Mouse (Mus musculus): ENCODE data around the gene Mkln1. TPM values are rescaled to one million over a fixed set of nuclear protein-coding genes. Genes with fewer than 3 reads are reported as not detected.

The Mkln1 gene
- polyA plus RNA-seq, 1 experiment from 2014 or later, result 165 TPM

DNA sequence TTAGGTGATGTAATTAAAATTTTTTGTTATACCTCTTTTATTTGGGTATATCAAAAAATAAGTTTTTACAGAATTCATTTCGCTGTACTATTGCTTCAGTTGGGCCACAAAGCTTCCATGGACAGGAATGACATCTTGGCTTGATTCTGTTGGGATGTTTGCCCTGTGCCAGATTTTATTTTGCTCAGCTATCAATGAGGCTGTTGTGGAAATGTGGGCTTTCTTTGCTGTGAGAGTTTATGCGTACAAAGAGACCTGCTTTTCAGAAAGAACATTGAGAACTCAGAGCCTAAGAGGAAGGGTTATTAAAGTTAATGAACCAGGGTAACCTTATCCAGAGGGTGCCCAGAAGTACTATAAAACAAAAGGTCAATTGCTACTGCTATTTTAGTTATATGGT, 56.8 kb downstream of the Mkln1 start:
- CTCF ChIA-PET, result interaction anchor here (1.0 to 1.5 kb wide), 2 partner anchors 86 to 330 kb away, joined by 3 to 5 read pairs; no protein-coding TSS in a partner anchor
- no peak for TF ChIP-seq CTCF (IDR thresholded peaks at IDR 0.05)
- in situ Hi-C loops (cut with MboI; ENCODE audit: low pct_unique_long_range_greater_than_20kb), result no loop called here
- POLR2A ChIA-PET, result interaction anchor here (1.3 kb wide), 1 partner anchor 22 kb away, joined by 3 read pairs; no protein-coding TSS in a partner anchor
- H3K27me3 ChIP-seq, result no peaks in the 10 kb centered on the region
- ATAC-seq (no peak), DNase-seq (ENCODE audit: low read depth, low spot score) (no peak)

DNA sequence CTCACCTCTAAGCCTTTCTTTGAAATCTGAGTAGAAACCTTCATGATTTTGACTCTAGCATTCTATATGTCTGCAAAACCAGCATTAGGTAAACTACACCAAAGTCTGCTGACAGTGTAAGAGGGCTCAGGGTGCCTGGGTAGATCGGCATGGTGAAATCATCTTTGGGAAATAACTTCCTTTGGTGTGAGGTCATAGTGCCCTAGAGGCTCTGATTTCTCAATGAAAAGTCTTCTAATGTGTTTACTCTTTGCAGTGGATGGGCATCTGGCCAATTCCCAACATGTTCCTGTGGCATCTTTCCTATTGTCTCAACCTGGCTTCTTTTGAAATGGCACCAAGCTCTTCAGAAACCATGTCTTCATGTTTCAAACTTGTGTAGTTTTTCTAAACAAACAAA, 58.5 kb downstream of the Mkln1 start:
- in situ Hi-C loops (cut with MboI; ENCODE audit: low pct_unique_long_range_greater_than_20kb), result no loop called here
- POLR2A ChIA-PET, result no interaction called here
- CTCF ChIA-PET, result interaction anchor here (0.7 to 2.6 kb wide), 2 partner anchors 12 to 258 kb away, joined by 3 to 10 read pairs; no protein-coding TSS in a partner anchor
- H3K27me3 ChIP-seq, result no peaks in the 10 kb centered on the region
- DNase-seq (ENCODE audit: low read depth, low spot score) (peak; percentile 80), ATAC-seq (peak; percentile 90)
- no peak for TF ChIP-seq CTCF (IDR thresholded peaks at IDR 0.05)

DNA sequence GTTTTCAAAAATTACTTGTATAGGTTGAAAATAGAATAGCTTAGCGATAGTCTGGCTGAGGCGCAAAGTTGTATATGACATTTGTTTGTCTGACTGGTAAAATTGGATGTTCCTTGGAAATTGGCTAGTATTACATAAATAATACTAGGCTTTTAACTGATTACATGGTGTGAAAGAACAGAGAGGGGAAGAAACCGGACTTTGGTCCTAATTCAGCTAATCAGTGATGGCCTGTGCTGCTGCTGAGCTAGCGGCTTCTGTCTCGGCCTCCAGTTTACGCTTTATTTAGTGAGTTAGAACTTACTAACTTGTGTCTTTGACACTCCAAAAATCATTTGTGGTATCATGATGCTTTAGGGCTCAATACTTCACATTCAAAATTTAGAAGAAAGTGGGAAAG, 70.9 kb downstream of the Mkln1 start:
- ATAC-seq, result no peak
- ChIA-PET POLR2A (no interaction called here), CTCF (interaction anchor here (1.6 to 2.1 kb wide), 2 partner anchors 12 to 14 kb away, joined by 3 to 10 read pairs; no protein-coding TSS in a partner anchor)
- H3K27me3 ChIP-seq, result no peaks in the 10 kb centered on the region
- in situ Hi-C loops (cut with MboI; ENCODE audit: low pct_unique_long_range_greater_than_20kb), result no loop called here
- TF ChIP-seq CTCF (IDR thresholded peaks at IDR 0.05), result no peak
- no peak for DNase-seq (ENCODE audit: low read depth, low spot score)

DNA sequence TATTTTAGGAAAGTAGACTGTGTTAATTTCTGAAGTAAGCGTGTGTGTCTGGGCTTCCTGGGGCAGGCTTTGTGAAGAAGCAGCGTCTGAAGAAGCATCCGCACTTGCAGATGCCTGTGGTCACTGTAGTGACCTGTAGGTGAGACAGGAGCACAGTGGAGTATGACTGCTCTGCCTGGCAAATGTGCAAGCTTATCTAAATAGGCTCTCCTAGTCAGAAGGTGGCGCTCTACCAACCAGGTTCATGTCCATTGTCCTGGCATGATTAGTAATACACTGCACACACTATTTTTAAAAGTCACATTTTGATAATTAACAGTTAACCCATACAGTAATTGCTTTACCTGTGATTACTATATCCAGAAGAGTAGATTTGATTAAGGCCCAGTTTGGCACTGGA, 79.7 kb downstream of the Mkln1 start:
- no peaks in the 10 kb centered on the region for H3K27me3 ChIP-seq
- in situ Hi-C loops (cut with MboI; ENCODE audit: low pct_unique_long_range_greater_than_20kb), result no loop called here
- ChIA-PET POLR2A (no interaction called here), CTCF (interaction anchor here (1.4 kb wide), 1 partner anchor 14 kb away, joined by 3 read pairs; no protein-coding TSS in a partner anchor)
- ATAC-seq, result no peak
- peak; percentile 16 for TF ChIP-seq CTCF (IDR thresholded peaks at IDR 0.05)
- DNase-seq (ENCODE audit: low read depth, low spot score), result no peak

- CTCF ChIA-PET, result no interaction called here
- DNase-seq (ENCODE audit: low read depth, low spot score) (no peak), ATAC-seq (no peak)
- in situ Hi-C loops (cut with MboI; ENCODE audit: low pct_unique_long_range_greater_than_20kb), result no loop called here
- H3K27me3 ChIP-seq, result no peaks in the 10 kb centered on the region
- no peak for TF ChIP-seq CTCF (IDR thresholded peaks at IDR 0.05)
- POLR2A ChIA-PET, result no interaction called here
Measured at GRCm38 (mm10) chr6:31480008-31480407, 81.5 kb downstream of the Mkln1 start.

DNA sequence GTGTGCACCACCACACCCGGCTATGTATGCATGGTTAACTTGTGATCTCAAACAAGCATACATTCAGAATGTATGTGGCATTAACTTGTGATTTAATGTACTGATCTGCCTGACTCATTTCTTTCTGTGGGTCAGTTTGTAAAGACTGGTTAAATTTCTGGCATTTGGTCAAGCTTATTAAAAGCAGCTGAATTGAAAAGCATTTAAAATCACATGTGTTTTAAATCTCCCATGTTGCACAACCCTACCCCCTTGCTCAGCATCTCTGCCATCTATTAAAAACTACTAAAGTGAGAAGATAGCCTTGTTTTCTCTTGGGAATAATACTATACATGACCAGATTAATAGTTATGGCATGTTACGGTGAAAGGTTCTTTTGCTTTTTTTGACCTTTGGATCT, 88.1 kb downstream of the Mkln1 start:
- in situ Hi-C loops (cut with MboI; ENCODE audit: low pct_unique_long_range_greater_than_20kb), result no loop called here
- POLR2A ChIA-PET, result no interaction called here
- no peak for ATAC-seq
- DNase-seq (ENCODE audit: low read depth, low spot score), result no peak
- CTCF ChIA-PET, result interaction anchor here (1.1 kb wide), 1 partner anchor 13 kb away, joined by 4 read pairs; no protein-coding TSS in a partner anchor
- TF ChIP-seq CTCF (IDR thresholded peaks at IDR 0.05), result no peak
- no peaks in the 10 kb centered on the region for H3K27me3 ChIP-seq

DNA sequence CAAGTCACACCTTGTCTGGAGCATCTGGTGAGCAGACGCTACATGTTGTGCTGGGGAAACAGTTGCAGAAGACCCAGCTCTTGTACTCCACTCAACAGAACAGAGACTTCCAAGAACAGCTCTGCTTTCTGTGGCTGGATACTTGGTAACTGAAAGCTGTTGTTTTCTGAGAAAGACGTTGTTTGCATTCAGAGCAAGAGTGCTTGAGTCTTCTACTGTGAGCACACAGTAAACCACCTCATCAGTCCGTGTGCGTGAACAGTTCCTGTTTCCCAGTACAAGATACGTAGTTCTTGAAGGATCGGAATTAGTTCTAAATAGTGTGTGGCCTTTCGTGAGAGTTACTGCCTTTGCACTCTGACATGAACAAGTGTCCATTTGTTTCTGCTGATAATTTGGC, 91.4 kb downstream of the Mkln1 start:
- CTCF ChIA-PET, result interaction anchor here (1.4 kb wide), 1 partner anchor 13 kb away, joined by 3 read pairs; no protein-coding TSS in a partner anchor
- H3K27me3 ChIP-seq, result no peaks in the 10 kb centered on the region
- in situ Hi-C loops (cut with MboI; ENCODE audit: low pct_unique_long_range_greater_than_20kb), result no loop called here
- TF ChIP-seq CTCF (IDR thresholded peaks at IDR 0.05), result no peak
- ATAC-seq, result no peak
- POLR2A ChIA-PET, result no interaction called here
- no peak for DNase-seq (ENCODE audit: low read depth, low spot score)

- ChIA-PET CTCF (interaction anchor here (1.3 to 1.8 kb wide), 2 partner anchors 14 to 16 kb away, joined by 3 to 4 read pairs; no protein-coding TSS in a partner anchor), POLR2A (no interaction called here)
- ATAC-seq, result no peak
- in situ Hi-C loops (cut with MboI; ENCODE audit: low pct_unique_long_range_greater_than_20kb), result no loop called here
- no peak for DNase-seq (ENCODE audit: low read depth, low spot score)
- H3K27me3 ChIP-seq, result no peaks in the 10 kb centered on the region
- TF ChIP-seq CTCF (IDR thresholded peaks at IDR 0.05), result no peak
Measured at GRCm38 (mm10) chr6:31495122-31495731, 96.7 kb downstream of the Mkln1 start.

DNA sequence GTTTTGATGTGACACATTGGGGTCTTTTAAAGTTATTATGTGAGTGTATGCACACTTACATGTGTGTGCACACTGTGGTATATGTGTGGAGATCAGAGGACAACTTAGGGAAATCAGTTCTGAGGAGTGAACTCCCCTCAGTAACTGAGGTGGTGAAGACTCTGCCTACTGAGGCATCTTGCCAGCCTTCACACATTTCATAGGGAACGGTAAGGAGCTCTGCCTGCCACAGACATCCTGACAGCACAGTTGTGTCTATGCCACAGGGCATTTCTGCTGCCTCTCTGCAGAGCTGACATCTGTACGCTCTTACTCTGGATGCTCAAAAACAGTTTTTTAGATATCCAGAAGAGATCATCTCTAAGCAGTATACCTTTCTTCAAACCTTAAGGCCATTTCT, 97.7 kb downstream of the Mkln1 start:
- CTCF ChIA-PET, result interaction anchor here (1.8 kb wide), 1 partner anchor 15 kb away, joined by 4 read pairs; no protein-coding TSS in a partner anchor
- in situ Hi-C loops (cut with MboI; ENCODE audit: low pct_unique_long_range_greater_than_20kb), result no loop called here

DNA sequence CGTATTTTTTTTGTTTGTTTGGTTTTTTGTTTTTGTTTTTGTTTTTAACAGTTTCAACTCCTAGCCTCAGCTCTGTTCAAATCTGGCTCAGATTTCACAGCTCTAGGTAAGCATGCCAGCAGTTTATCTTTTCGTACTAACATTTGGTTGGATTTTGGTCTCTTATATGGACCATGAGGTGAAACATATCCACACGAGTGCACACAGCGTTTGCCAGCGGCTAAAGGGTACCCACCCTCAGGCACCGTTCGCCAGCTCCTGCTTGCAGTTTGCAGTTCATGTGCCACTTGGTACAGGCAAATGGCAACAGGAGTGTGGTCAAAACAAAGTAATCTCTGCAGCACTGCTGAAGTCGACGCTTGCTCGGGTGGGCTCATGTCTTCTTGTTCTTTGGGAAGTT, 101.3 kb downstream of the Mkln1 start:
- ATAC-seq (no peak), DNase-seq (ENCODE audit: low read depth, low spot score) (no peak)

More for the DNA sequence above, 97.7 kb downstream of the Mkln1 start:
- DNase-seq (ENCODE audit: low read depth, low spot score), result no peak
- no peak for ATAC-seq
- TF ChIP-seq CTCF (IDR thresholded peaks at IDR 0.05), result no peak
- POLR2A ChIA-PET, result no interaction called here
- H3K27me3 ChIP-seq, result no peaks in the 10 kb centered on the region

GRCm38 (mm10) chr6:31500260-31500659, 101.7 kb downstream of the Mkln1 start:
- POLR2A ChIA-PET, result no interaction called here

More for the DNA sequence above, 101.3 kb downstream of the Mkln1 start:
- POLR2A ChIA-PET, result interaction anchor here (0.6 kb wide), 1 partner anchor 8 kb away, joined by 3 read pairs; no protein-coding TSS in a partner anchor
- in situ Hi-C loops (cut with MboI; ENCODE audit: low pct_unique_long_range_greater_than_20kb), result no loop called here
- no peak for TF ChIP-seq CTCF (IDR thresholded peaks at IDR 0.05)
- CTCF ChIA-PET, result interaction anchor here (0.8 to 1.7 kb wide), 4 partner anchors 13 to 22 kb away, joined by 3 to 4 read pairs (median 4); no protein-coding TSS in a partner anchor
- H3K27me3 ChIP-seq, result no peaks in the 10 kb centered on the region

More at GRCm38 (mm10) chr6:31500260-31500659, 101.7 kb downstream of the Mkln1 start:
- TF ChIP-seq CTCF (IDR thresholded peaks at IDR 0.05), result no peak
- CTCF ChIA-PET, result interaction anchor here (1.5 to 1.7 kb wide), 3 partner anchors 13 to 15 kb away, joined by 3 to 4 read pairs (median 4); no protein-coding TSS in a partner anchor
- ATAC-seq (no peak), DNase-seq (ENCODE audit: low read depth, low spot score) (no peak)
- no peaks in the 10 kb centered on the region for H3K27me3 ChIP-seq
- in situ Hi-C loops (cut with MboI; ENCODE audit: low pct_unique_long_range_greater_than_20kb), result no loop called here

Measured in Patski (cell line).